Mouse (Mus musculus): Measurements from ENCODE around the gene Rbfox1.

Rbfox1 gene

GRCm38 (mm10) chr16:6686076-6686757, 801.1 kb downstream of the Rbfox1 start:
- DNase-seq (ENCODE audit: low read depth, low spot score): no peak

DNA sequence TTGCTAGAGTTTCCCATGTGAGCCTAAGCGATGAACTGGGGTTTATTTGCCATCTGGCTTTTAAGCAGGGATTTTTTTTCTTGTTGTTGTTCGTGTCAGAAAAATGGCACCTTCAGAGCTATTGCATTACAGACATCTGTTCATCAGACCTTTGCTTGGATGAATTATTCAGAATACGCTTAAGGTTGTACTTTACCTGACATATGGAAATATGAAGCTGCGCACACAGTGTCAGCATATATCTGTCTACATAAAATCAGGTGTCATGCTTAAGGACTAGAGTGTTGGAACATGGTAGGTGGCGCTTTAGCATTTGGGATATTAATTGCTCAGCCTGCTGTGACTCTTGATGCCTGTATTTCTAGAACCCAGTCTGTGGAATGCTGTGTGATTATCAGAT, 819.7 kb downstream of the Rbfox1 start:
- DNase-seq (ENCODE audit: low read depth, low spot score): no peak

GRCm38 (mm10) chr16:6712341-6712740, 827.2 kb downstream of the Rbfox1 start:
- DNase-seq (ENCODE audit: low read depth, low spot score): no peak

- DNase-seq (ENCODE audit: low read depth, low spot score): no peak
These were observed 830.1 kb downstream of the Rbfox1 start for GRCm38 (mm10) chr16:6715245-6715644.

GRCm38 (mm10) chr16:6716214-6716911, 831.2 kb downstream of the Rbfox1 start:
- DNase-seq (ENCODE audit: low read depth, low spot score): no peak

DNA sequence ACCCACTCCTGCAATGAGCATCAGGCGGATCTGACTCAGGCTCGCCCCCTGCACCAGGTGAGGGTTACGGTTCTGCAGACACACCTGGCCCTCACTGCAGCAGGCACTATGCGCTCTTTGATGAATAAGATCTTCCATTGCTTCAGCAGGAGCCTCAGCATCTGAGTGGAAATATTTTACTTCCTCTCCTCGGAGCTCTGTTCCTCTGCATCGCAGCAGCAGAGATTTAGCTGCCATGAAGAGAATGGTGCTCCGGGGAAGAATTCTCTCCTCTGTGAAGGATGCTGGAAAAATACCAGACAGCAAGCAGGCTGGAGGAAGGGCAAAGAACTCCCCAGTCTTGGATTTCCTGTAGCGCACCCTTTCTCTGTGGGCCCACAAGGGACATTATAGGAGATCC, 833.9 kb downstream of the Rbfox1 start:
- DNase-seq (ENCODE audit: low read depth, low spot score): no peak

- no peak for DNase-seq (ENCODE audit: low read depth, low spot score)
These were observed 847.5 kb downstream of the Rbfox1 start for GRCm38 (mm10) chr16:6732646-6733045.

DNA sequence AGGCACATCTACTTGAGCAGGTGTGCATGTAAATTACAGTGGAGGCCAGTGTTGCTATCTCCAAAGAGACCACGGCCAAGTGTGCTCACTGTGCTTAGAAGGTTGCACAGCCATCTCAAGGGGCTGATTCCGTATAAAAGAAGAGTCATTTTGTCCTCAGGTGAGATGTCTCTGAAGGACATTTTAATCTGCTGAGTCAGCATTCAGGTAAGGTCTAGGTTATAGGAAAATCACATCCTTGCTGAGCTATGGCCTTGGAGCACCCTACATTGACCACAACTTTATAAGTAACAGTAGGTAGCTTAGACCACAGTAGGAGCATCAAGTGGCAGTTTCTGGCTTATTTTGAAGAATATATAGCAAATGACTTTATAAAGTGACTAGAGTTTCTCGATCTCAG, 848.3 kb downstream of the Rbfox1 start:
- DNase-seq (ENCODE audit: low read depth, low spot score): no peak

GRCm38 (mm10) chr16:6736566-6736965, 851.4 kb downstream of the Rbfox1 start:
- DNase-seq (ENCODE audit: low read depth, low spot score): no peak

DNA sequence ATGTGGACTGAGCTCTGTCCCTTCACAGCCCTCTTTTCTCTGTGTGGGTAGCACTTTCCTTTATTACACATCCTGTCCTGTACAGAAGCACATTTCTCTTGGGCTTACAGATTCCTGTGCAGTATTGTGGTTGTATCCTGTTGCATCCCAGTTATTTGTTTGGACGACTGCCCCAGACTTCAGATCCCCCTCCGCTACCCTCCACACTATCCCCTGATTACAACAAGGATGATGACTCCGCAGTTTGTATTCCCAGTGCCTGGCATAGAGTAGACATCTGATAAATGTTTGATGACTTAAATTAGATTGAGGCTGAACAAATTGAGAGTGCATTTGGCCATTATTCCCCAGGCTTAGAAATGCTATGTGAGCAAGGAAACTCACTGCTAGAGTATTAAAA, 851.8 kb downstream of the Rbfox1 start:
- DNase-seq (ENCODE audit: low read depth, low spot score): no peak

GRCm38 (mm10) chr16:6746116-6746515, 861.0 kb downstream of the Rbfox1 start:
- DNase-seq (ENCODE audit: low read depth, low spot score): no peak

- DNase-seq (ENCODE audit: low read depth, low spot score): no peak
These were observed 865.3 kb downstream of the Rbfox1 start for GRCm38 (mm10) chr16:6750491-6750890.

DNA sequence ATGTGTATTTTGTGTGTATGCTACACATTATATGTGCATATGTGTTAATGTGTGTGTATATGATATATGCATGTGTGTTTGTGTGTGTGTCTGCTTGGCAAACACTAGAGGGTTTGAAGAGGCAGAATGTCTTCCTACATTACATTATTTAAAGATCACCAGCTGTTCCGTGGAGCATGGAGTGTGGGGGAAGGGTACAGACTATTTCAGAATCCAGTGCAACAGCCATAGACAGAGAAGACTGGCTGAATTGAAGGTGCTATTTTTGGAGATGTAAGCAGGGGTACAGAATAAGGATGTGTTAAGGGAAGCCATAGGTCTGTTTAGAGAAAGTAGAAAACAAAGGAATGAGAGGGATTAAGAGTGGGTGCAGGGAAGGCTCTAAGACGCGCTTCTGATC, 869.7 kb downstream of the Rbfox1 start:
- no peak for DNase-seq (ENCODE audit: low read depth, low spot score)

DNA sequence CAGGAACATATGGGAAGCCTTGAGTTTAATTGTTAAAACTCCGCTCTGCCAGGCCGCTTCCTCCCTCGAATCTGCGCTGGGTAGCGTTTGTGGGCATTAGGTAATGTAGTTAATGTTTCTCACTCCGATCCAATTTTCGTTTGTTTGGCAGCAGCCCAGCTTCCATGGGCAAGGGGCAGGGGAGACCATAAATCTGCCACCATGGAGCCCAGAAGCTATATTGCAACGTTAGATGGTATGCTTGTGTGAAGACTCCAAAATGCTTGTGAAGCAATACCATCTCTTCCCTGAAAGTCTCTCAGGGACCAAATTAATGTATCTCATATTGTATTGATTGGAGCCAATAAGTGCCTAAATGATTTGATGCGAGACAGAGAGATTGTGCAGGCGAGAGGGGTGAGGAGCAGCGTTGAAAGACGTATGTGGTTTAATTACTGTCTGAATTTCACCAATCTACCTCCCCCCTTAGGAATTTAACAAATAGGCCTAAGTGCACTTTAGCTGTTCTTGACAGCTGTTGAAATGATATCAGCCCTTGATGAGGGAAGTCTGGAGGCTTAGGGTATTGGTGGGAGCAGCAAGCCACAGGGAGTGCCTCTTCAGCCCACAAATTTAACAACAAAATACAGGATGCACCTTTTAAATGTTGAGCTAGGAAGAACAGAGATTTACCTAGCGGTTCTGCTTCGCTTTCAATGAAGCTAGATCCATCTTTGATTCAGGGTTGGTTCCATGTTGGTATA, 884.5 kb downstream of the Rbfox1 start:
- no peak for DNase-seq (ENCODE audit: low read depth, low spot score)

DNA sequence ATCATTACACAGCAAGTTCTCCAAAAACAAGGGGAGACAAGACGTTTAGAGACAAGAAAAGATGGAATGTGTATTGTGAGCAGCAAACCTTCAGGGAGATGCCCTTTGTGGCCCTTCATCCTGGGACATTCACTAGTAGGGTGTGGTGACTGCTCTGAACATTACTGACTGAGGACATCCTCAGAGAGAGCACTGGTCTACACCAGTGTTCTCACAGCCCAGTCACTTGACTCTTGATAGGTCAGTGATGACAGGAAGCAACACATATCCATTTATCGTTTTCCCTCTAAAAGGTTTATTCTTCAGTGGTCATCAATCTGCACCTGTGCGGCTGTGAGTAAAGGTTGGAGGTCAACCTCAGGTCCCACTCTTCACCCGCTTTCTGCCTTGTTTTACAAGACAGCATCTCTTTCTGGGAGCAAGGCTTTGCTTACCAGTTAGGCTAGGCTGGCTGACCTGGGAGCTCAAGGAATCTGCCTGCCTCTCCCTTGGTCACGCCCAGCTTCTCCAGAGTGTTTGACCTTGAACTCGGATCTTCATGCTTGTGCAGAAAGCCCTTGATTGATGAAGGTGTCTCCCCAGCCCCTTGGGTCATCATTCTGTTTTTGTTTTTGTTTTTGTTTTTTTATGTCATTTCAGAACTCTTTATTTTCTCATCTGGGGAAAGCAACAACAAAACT, 892.5 kb downstream of the Rbfox1 start:
- no peak for DNase-seq (ENCODE audit: low read depth, low spot score)

GRCm38 (mm10) chr16:6784144-6784543, 899.0 kb downstream of the Rbfox1 start:
- no peak for DNase-seq (ENCODE audit: low read depth, low spot score)

DNA sequence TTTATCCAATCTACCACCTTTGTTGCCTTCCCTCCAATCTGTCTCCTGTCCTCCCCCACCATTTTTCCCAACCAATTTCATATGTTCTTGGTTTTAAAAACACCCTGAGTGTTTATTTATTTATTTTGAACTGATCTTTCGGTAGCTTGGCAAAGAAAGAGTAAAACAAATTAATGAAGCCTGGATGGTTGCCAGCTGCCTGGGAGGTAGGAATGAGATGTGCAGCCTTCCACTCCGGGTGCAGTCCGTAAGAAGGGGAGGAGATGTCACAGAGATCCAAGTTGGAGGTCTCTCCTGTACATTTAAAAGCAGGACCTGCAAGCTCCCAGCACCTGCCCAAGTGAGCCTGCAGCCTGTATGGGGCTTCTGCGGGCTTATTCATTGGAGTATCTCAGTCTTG, 899.9 kb downstream of the Rbfox1 start:
- no peak for DNase-seq (ENCODE audit: low read depth, low spot score)

DNA sequence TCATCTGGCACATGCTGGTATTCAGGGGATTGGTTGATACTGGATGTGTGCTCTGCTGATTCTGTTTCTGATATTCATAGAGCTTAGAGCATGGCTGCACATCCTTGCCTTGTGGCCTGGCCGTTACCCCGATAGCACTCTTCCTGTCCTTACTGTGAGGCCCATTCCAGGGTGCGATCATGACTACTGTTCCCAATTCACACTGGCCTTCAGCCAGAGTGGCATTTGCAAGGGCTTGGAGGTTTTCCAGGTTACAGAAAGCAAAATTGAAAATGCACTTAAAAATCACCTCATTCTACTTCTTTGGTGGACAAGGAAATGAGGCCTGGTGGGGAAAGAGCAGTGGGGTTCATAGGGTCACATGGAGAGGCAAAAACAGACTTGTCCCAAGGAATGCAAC, 906.1 kb downstream of the Rbfox1 start:
- DNase-seq (ENCODE audit: low read depth, low spot score): no peak

GRCm38 (mm10) chr16:6791655-6792054, 906.5 kb downstream of the Rbfox1 start:
- peak; percentile 2 for DNase-seq (ENCODE audit: low read depth, low spot score)

GRCm38 (mm10) chr16:6806246-6806645, 921.1 kb downstream of the Rbfox1 start:
- DNase-seq (ENCODE audit: low read depth, low spot score): no peak

DNA sequence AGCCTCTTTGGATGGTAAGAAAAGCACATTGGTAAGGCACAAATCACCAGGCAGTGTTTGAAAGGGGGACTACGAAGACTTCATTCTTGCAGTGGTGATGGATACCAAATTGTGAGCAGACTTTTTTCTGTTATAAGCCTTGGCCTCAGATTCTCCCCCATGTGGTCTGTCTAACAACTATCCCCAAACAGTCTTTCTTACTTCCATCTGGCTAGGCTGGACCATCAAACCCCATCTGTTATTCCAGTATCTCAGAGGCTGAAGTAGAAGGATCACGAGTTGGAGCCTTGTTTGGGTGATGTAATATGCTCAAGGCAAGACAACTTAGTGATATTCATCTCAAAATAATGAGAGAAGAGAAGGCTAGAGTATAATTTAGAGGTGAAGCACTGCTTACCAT, 922.7 kb downstream of the Rbfox1 start:
- no peak for DNase-seq (ENCODE audit: low read depth, low spot score)

DNA sequence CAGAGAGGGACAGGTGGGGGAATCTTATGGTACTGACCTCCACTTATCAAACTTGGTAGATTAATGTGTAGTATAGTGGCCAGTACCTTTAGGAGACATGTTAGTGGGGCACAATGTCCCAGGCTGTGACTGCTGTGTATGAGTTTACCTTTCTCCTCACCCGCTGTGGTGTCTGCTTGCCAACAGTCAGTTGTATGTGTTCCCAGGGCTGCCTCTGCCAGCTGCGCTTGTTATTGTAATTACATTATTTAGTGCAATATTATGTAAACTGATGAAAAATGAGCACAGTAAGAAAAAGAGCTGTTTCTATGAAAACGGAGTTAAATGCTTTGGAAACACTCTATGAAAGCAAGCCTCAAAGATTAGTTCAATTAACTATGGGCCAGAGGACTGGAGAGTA, 928.7 kb downstream of the Rbfox1 start:
- DNase-seq (ENCODE audit: low read depth, low spot score): no peak
